Mouse (Mus musculus) myocyte (in vitro differentiated cells): ENCODE measurements around the gene Gm20696. TPM values are rescaled to one million over a fixed set of nuclear protein-coding genes. Genes with fewer than 3 reads are reported as not detected.

ENCODE experiments used
- H3K27me3 ChIP-seq: one replicate; pipeline ENCODE4 v1.6.1; 2011; ENCODE audit not compliant: control insufficient read depth, insufficient read depth, insufficient read length
- H3K36me3 ChIP-seq: one replicate; pipeline ENCODE4 v1.6.1; 2011; ENCODE audit not compliant: control insufficient read depth, insufficient read depth
- H3K4me2 ChIP-seq: one replicate; pipeline ENCODE4 v1.6.1; 2011; ENCODE audit warnings: low read depth, control low read depth
- H3K4me3 ChIP-seq: one replicate; pipeline ENCODE4 v1.5.1; 2011; ENCODE audit warnings: mild to moderate bottlenecking, control low read depth, moderate library complexity
- H3K79me2 ChIP-seq: one replicate; pipeline ENCODE4 v1.6.1; 2011; ENCODE audit not compliant: control insufficient read depth, insufficient read depth
- H3ac ChIP-seq: one replicate; pipeline ENCODE4 v1.6.1; 2011; ENCODE audit not compliant: control insufficient read depth, insufficient read length
- CEBPB ChIP-seq: IDR thresholded peaks from 2 replicates; pipeline ENCODE4 v1.6.1; 2011; ENCODE audit warnings: mild to moderate bottlenecking, moderate library complexity; ENCODE audit not compliant: poor library complexity, insufficient read depth, severe bottlenecking
- E2F4 ChIP-seq: IDR thresholded peaks from one replicate; pipeline ENCODE4 v1.6.1; 2011; ENCODE audit warnings: mild to moderate bottlenecking, control low read depth, moderate library complexity; ENCODE audit not compliant: insufficient read depth
- MAX ChIP-seq: IDR thresholded peaks from one replicate; pipeline ENCODE4 v1.6.1; 2011; ENCODE audit warnings: low read depth, mild to moderate bottlenecking, control low read depth
- MYOD1 ChIP-seq, 3 experiments: IDR thresholded peaks; one replicate each; pipeline ENCODE4 v1.6.1; 2011; ENCODE audit warnings: control low read depth in 2 of 3, low read depth in 2 of 3, mild to moderate bottlenecking in 2 of 3, moderate library complexity in 1 of 3; ENCODE audit not compliant: insufficient read length in 2 of 3, control insufficient read depth in 1 of 3
- MYOG ChIP-seq, 3 experiments: IDR thresholded peaks; one replicate each; pipeline ENCODE4 v1.6.1; 2011; ENCODE audit warnings: control low read depth in 2 of 3, low read depth in 2 of 3, mild to moderate bottlenecking in 2 of 3; ENCODE audit not compliant: insufficient read length in 2 of 3, control insufficient read depth in 1 of 3, insufficient read depth in 1 of 3
- POLR2A ChIP-seq: IDR thresholded peaks from one replicate; pipeline ENCODE4 v1.6.1; 2011; ENCODE audit warnings: low read depth, mild to moderate bottlenecking, control low read depth, moderate library complexity; ENCODE audit not compliant: insufficient read length
- POLR2AphosphoS2 ChIP-seq: IDR thresholded peaks from one replicate; pipeline ENCODE4 v1.6.1; 2011; ENCODE audit warnings: low read depth, control low read depth; ENCODE audit not compliant: insufficient read length
- REST ChIP-seq: IDR thresholded peaks from one replicate; pipeline ENCODE4 v1.6.1; 2011; ENCODE audit warnings: mild to moderate bottlenecking, control low read depth, moderate library complexity; ENCODE audit not compliant: insufficient read depth, insufficient read length
- SRF ChIP-seq: IDR thresholded peaks from one replicate; pipeline ENCODE4 v1.6.1; 2011; ENCODE audit warnings: low read depth; ENCODE audit not compliant: control insufficient read depth, insufficient read length
- TCF12 ChIP-seq: IDR thresholded peaks from one replicate; pipeline ENCODE4 v1.6.1; 2011; ENCODE audit warnings: mild to moderate bottlenecking, control low read depth; ENCODE audit not compliant: poor library complexity, insufficient read depth, severe bottlenecking
- TCF3 ChIP-seq: IDR thresholded peaks from one replicate; pipeline ENCODE4 v1.6.1; 2011; ENCODE audit warnings: low read depth, control low read depth; ENCODE audit not compliant: insufficient read length
- USF1 ChIP-seq: IDR thresholded peaks from one replicate; pipeline ENCODE4 v1.6.1; 2011; ENCODE audit warnings: low read depth, mild to moderate bottlenecking, control low read depth, moderate library complexity
- polyA plus RNA-seq: library from polyadenylated mRNA; unstranded; fragments of >200 nt; fragmentation: generic; extraction: Trizol; gene quantifications from one replicate; pipeline ENCODE4 v1.2.1, GENCODE M21; 2012; ENCODE audit warnings: missing spikeins

Gene Gm20696
- polyA plus RNA-seq, 1 experiment = 0.13 TPM

GRCm38 (mm10) chr6:99210161-99210560 lies 456.4 kb downstream of the Gm20696 start:
- Histone ChIP-seq H3K27me3 (no peaks in the 10 kb centered on the region), H3K79me2 (no peaks in the 10 kb centered on the region), H3K4me3 (no peak overlapping the region), H3ac (no peak overlapping the region), H3K4me2 (no peak overlapping the region), H3K36me3 (no peaks in the 10 kb centered on the region)
- no peak for TF ChIP-seq POLR2A
- TF ChIP-seq MYOG (IDR thresholded peaks at IDR 0.05; ENCODE audit: control insufficient read depth in 1 of 3, insufficient read depth in 1 of 3, insufficient read length in 2 of 3, low read depth in 2 of 3) = no peak
- TF ChIP-seq E2F4 = no peak
- no peak for TF ChIP-seq TCF3
- TF ChIP-seq USF1 = no peak
- TF ChIP-seq MYOD1 (IDR thresholded peaks at IDR 0.05; ENCODE audit: control insufficient read depth in 1 of 3, insufficient read length in 2 of 3, low read depth in 2 of 3) = no peak
- no peak for TF ChIP-seq MAX
- TF ChIP-seq CEBPB = no peak
- TF ChIP-seq POLR2AphosphoS2 = no peak
- TF ChIP-seq SRF = no peak
- no peak for TF ChIP-seq TCF12
- TF ChIP-seq REST = no peak

Other genes starting within 250 kb of the Gm20696 start
- gene Foxp1, start 144.1 kb downstream of the Gm20696 start, polyA plus RNA-seq = 17.7 TPM
- 6.1 TPM for gene Eif4e3, start within 50 bp of the Gm20696 start, polyA plus RNA-seq
- not detected for gene Gpr27, start 25.9 kb upstream of the Gm20696 start, polyA plus RNA-seq
- not detected for gene Prok2, start 59.6 kb upstream of the Gm20696 start, polyA plus RNA-seq